Mouse (Mus musculus): ENCODE results near the gene Hoxb6.

Gene Hoxb6

GRCm38 (mm10) chr11:96316696-96317607 lies 24.7 kb downstream of the Hoxb6 start:
- DNase-seq (ENCODE audit: low read depth), result no peak

DNA sequence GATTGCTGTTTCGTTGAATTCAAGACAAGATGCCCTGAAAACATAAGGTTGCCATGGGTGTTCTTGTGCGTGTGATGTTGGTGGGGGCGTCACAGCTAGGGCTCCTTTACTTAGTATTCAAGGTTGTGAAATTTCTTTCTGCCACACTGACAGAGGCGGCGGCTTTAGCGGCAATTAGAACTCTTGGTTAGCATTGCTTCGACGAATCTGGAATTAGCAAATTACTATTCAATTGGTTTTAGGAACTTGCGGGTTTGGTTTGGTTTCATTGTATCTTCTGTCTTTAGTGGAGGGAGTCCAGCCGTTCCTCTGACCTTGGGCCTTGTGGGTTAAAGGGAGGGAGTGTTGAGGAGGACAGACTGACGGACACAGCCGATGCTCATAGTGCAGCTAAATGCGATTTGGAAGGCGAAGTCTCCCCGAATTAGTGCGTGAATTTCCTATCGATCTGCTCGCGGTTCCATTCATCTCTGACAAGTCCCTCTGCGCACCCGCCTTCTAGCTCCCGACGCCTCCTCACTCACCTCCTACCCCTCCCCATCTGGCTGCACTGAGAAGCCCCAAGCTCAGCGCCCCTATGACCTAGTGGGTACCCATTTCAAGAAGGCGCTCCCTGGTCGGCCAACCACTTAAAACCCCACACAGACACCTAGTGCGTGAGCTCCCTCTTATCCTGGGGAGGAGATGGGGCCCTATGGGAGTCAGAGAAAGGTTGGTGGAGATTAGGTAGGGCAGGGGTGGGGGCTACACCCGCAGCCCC lies 25.5 kb downstream of the Hoxb6 start, which contains the start of gene Hoxb4:
Gene Hoxb4 (plus strand): TSS at position 660 of the 760 bp plus-strand sequence.
- no peak for DNase-seq (ENCODE audit: low read depth)

- DNase-seq (ENCODE audit: low read depth), result no peak
Measured at GRCm38 (mm10) chr11:96318368-96319070, 26.2 kb downstream of the Hoxb6 start.

- no peak for DNase-seq (ENCODE audit: low read depth)
Measured at GRCm38 (mm10) chr11:96319071-96319902, 27.0 kb downstream of the Hoxb6 start.

GRCm38 (mm10) chr11:96319910-96320309 lies 27.6 kb downstream of the Hoxb6 start:
- DNase-seq (ENCODE audit: low read depth), result no peak

- no peak for DNase-seq (ENCODE audit: low read depth)
Measured at GRCm38 (mm10) chr11:96320688-96321087, 28.4 kb downstream of the Hoxb6 start.

DNA sequence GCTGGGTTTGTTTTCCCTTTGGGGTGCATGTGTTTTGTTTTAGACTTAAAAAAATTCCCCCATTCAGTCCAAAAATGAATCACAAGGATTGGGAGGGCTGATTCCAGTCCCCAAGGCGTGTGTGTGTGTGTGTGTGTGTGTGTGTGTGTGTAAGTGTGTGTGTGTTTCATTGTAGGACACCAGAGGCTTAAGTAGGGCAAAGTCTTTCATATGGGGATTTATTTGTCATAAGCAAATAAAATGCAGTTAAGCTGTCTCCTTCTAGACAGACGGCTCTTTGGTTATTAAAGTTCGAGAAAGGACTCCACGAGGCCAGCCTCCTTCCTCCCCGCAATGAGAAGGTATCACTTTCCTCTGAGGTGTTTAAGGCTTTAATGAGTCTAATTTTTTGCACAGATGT lies 29.6 kb downstream of the Hoxb6 start:
- no peak for DNase-seq (ENCODE audit: low read depth)

DNA sequence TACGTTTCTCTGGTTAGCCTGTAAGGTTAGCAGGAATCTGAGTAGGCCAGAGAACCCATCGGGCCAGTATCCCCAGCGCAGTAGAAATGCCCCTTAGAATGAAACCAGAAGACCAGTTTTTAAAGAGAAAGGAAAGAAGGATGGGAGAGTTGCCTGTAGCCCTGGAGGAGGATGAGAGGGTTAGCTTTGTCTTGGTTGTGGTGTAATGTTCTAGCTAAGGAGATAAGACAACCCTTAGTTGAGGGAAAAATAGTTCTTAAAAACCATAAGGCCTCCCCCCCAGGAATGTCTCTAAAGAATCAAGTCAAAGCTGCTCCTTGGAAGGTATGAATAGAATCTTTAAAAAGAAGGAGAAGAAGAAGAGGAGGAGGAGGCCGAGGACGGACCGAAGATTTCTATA lies 30.5 kb downstream of the Hoxb6 start:
- no peak for DNase-seq (ENCODE audit: low read depth)

GRCm38 (mm10) chr11:96323154-96323553 lies 30.9 kb downstream of the Hoxb6 start, which contains the start of gene Hoxb3:
TSS of gene Hoxb3 (plus strand) at chr11:96323326.
- DNase-seq (ENCODE audit: low read depth), result no peak

DNA sequence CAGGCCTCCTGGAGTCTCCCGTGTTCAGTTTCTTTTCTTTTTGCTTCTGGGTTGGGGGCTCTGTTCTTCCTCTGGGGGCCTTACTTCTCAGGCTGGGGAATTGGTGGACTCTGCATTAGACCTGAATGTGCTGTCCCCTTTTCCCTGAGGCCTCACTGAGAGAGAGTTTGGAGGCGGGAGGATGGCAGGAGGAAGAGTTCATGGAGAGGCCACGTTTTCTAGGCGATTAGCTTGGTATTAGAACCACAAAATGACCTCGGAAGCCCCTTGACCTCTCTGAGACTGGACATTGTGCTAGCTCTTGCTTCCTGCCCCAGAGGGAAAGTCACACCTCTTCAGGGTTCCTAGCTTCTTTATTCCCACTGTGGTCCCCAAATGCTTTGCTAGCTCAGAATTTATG lies 31.8 kb downstream of the Hoxb6 start:
- DNase-seq (ENCODE audit: low read depth), result no peak

GRCm38 (mm10) chr11:96324965-96325364 lies 32.7 kb downstream of the Hoxb6 start:
- DNase-seq (ENCODE audit: low read depth), result no peak

GRCm38 (mm10) chr11:96325747-96326212 lies 33.5 kb downstream of the Hoxb6 start:
- DNase-seq (ENCODE audit: low read depth), result no peak

DNA sequence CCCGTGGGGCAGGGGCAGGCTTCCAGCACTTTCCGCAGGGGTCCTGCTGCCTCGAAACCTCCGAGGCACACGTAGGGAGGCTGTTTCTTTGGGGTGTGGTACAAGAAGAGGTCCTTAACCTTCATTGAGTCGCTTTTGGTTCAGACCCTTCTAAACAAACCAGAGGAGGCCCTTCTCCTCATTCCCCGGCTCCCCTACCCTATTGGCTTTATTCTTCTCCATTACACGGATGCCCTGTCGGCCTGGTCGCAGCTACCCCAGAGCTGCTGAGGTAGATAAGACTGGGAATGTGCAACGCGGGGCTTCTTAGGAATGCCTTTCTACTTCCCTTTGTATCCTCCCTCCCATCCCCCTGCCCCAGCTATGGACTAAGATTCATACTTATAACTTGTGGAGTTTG lies 34.4 kb downstream of the Hoxb6 start:
- no peak for DNase-seq (ENCODE audit: low read depth)

DNA sequence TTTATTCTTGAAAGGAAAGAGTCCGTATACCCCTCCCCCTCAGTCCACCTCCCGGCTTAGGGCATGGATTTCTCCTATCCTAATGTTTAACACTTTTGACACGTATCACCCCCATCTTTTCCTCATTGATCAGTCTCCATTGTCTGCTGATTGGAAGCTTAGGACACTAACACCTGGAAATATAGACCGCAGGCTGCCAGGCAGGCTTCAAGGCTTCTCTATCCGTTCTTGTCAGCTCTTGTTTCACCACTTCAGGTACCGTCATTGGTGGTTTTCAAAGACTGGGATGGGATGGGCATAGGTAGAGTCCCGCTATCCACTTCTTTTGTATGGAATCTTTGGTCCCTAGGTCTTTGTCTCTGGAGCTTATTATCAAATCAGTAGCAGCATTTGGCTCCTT lies 34.8 kb downstream of the Hoxb6 start:
- no peak for DNase-seq (ENCODE audit: low read depth)

DNA sequence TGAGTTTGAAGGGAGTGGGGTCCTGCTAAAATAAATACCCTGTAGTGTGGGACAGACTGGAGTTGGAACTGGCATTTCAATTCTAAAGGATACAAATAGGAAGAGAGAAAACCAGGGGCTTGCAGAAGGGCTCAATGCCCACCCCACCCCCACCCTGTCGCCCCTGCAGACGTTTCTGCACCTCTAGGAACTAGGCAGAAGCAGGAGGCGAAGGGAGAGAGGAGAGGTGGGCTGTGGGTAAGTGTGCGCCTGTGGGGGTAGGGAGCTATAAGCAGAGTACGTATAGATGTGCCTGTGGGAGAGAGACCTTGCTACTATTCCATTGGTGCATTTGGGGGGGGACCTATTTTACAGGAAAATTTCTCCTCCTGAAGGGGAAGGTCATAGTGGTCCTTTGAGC lies 35.5 kb downstream of the Hoxb6 start:
- no peak for DNase-seq (ENCODE audit: low read depth)

DNA sequence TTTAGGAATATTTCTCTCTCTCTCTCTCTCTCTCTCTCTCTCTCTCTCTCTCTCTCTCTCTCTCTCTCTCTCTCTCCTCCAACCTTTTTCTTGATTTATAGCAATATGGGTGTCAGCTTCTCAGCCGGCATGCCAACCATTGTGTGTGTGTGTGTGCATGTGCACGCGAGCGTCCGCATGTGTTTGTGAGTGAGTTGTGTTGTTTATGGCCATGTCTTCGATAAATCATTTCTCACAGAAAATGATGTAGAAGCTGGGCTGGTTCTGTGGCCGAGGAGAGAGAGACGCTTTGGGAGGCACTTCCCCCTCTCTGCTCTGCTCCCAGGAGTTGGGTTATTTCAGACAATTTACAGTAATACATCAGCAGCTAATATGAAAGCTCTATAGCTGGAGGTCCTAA lies 36.3 kb downstream of the Hoxb6 start:
- DNase-seq (ENCODE audit: low read depth), result no peak

GRCm38 (mm10) chr11:96332105-96332504 lies 39.8 kb downstream of the Hoxb6 start:
- no peak for DNase-seq (ENCODE audit: low read depth)

- DNase-seq (ENCODE audit: low read depth), result no peak
Measured at GRCm38 (mm10) chr11:96332618-96333032, 40.3 kb downstream of the Hoxb6 start.

DNA sequence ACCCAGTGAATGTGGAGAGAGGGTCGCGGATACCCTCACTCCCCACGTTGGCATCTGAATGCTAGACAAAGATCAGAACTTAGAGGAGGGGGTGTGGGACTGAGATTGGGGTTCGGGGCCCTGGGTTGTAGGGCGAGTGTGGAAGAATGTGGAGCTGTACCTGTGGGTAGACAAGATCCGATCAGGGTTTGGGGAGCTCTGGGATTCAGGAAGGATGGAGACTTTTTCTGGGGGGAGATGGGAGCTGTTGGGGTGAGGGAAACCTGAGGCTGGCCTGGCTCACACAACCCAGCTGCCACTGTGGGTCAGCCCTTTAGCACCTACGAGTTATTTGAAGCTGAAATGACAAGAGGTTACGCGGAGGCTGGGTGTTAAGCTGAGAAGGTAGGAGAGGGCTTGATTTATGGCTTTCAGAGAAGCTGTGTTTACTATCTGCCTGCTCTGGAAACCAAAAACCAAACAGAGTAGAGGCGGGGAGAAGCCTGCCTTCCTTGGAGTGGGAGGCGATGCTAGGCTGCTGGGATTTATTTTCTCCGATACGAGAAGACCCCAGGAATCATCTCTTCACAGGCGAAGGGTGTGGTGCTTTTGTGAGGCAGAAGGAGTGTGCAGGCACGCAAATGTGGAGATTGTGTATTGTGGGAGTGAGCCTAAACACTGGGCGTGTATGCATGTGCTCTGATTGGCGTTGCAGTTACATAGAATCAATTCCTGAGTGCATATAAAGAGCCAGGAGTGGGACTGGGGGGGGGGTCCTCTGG lies 41.1 kb downstream of the Hoxb6 start:
- DNase-seq (ENCODE audit: low read depth), result no peak

- no peak for DNase-seq (ENCODE audit: low read depth)
Measured at GRCm38 (mm10) chr11:96334002-96334364, 41.7 kb downstream of the Hoxb6 start.

DNA sequence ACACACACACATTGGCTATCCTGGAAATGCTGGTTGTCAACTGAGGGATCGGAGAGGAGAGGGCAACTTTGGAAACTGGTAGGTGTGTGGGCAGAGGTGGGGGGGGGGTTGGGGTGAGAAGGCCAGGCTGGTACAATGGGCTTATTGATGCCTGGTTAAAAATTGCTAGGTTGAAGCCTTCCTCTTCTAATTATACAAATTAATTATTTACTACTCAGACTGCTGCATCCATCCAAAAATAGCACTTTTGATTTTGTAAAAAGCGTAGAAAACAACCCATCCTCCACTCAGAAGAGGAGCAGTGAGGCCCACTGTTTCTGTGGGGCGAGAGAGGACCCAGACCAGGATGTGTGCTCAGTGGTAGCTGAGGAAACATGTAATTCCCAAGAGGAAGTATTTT lies 42.7 kb downstream of the Hoxb6 start:
- no peak for DNase-seq (ENCODE audit: low read depth)

Data from c-Kit-positive CD71-negative TER-119-negative erythroid progenitor cells, embryonic 14.5 days (primary cell).